Mouse (Mus musculus) embryonic facial prominence, embryonic 10.5 days (tissue): ENCODE measurements around the gene B4galt7. TPM values are rescaled to one million over a fixed set of nuclear protein-coding genes. Genes with fewer than 3 reads are reported as not detected.
A peak's percentile ranks its signal among the peaks of the same experiment; 100 is the strongest.
"Not testable (repeated sequence)": the region's sequence is repeated elsewhere in the genome, so short reads cannot be mapped to it uniquely, and the experiment has no call there.

Source experiments
- DNase-seq: peaks from one replicate; pipeline ENCODE4 v3.0.0-alpha.2; 2017; ENCODE audit warnings: low spot score
- H3K27ac ChIP-seq: fragments of 300-500 bp; sonication (generic); replicated peaks from 2 replicates; pipeline ENCODE4 v1.5.1; 2016; ENCODE audit warnings: mild to moderate bottlenecking
- H3K27me3 ChIP-seq: fragments of 300-500 bp; sonication (generic); replicated peaks from 2 replicates; pipeline ENCODE4 v1.6.1; 2016; ENCODE audit warnings: low read depth, mild to moderate bottlenecking; ENCODE audit not compliant: poor library complexity, severe bottlenecking
- H3K36me3 ChIP-seq: fragments of 300-500 bp; sonication (generic); replicated peaks from 2 replicates; pipeline ENCODE4 v1.6.1; 2016; ENCODE audit warnings: mild to moderate bottlenecking, moderate library complexity
- H3K4me1 ChIP-seq: fragments of 300-500 bp; sonication (generic); 2 replicates; pipeline ENCODE4 v1.6.1; 2016
- H3K4me3 ChIP-seq: fragments of 300-500 bp; sonication (generic); 2 replicates; pipeline ENCODE4 v1.5.1; 2016; ENCODE audit warnings: mild to moderate bottlenecking, moderate library complexity
- H3K9me3 ChIP-seq: fragments of 300-500 bp; sonication (generic); 2 replicates; pipeline ENCODE4 v1.6.1; 2016; ENCODE audit warnings: mild to moderate bottlenecking
- WGBS: fragments of 180-500 bp; shearing (Covaris S2); methylation state at CpG from one replicate; pipeline ENCODE4 v1.1.7; 2016; 5-methylcytosine and 5-hydroxymethylcytosine counted together
- polyA plus RNA-seq: library from polyadenylated mRNA; unstranded; fragments of >200 nt; fragmentation: Nextera tagmentation; extraction: Ambion mirVana; gene quantifications from 2 replicates; pipeline ENCODE4 v1.2.1, GENCODE M21; 2016

B4galt7 gene
- 30.1 and 32.0 TPM in 2 replicates for polyA plus RNA-seq

DNA sequence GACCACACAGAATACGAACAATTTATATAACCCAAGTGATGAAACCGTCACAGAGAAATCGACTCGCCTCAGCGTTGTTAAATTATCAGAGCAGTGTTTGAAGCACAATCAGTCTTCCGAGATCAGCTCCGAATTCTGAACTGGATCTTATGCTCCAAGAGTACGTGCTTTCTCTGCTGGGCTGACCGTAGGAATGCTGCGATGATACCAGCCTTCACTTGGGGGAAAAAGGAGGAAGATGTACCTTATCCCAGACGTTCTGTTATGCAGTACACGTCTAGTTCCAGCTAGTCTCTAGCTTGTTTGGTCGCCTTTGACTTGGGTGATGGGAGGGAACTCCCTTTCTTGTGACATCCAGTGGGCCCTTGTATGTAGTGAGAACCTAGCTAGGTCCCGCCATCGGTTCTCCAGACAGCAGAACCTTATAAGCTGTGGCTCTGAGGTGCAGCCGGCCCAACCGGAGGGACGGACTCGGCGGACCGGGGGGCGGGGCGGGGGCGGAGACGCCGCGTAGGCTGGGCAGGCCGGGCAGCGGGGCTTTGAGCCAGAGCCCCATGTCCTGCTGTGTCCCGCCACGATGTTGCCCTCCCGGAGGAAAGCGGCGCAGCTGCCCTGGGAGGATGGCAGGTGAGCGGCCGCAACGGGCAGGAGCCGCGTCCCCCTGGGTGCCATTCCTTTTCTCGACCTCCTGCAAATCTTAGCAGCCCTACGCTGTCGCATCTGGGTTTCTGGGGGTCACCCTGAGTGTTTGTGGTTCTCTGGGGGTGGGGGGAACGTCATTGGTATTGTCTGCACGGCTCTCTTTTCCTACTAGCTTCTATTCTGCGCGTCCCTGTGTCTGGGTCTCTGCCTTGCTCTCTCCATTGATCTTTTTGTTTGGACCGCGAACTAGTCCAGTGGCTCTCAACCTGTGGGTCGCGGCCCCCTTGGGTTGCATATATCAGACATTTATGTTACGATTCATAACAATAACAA is at the start of gene B4galt7:
Gene B4galt7 (plus strand): TSS at position 331 of the 975 bp plus-strand sequence.
- DNase-seq = peak; percentile 91
- H3K27me3 ChIP-seq = no peaks in the 10 kb centered on the region
- no peaks in the 10 kb centered on the region for H3K9me3 ChIP-seq
- peak within 1 kb of the TSS; percentile 81 for H3K27ac ChIP-seq
- H3K4me3 ChIP-seq = peak within 1 kb of the TSS; percentile 89
- WGBS = 10% methylated on average over 51 of the region's 51 CpGs
- H3K4me1 ChIP-seq = peaks cover 17% of the 10 kb centered on the region
- peaks cover 53% of the 10 kb centered on the region for H3K36me3 ChIP-seq

DNA sequence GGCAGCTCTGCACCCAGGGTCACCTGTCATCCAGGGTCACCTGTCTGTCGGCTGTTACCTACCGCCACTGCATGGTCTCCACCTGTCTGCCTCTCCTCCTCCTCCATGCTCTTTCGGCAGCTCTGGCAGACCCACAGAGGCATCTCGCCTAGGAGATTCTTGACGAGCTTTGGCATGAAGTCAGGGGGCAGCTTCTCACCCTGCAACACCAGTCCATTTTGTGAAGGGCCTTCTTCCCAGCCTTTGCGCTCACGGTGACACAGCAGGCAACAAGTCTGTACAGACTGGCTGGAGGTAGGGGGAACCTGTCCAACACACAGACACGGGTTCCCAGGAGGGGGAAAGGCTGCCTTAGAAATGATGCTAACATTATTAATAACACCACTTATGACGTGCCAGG is 43.8 kb upstream of the B4galt7 start:
- Histone ChIP-seq H3K4me3 (no peak overlapping the region), H3K4me1 (no peaks in the 10 kb centered on the region), H3K27ac (no peak overlapping the region), H3K27me3 (no peaks in the 10 kb centered on the region), H3K9me3 (no peaks in the 10 kb centered on the region), H3K36me3 (peaks cover 84% of the 10 kb centered on the region)
- WGBS = 92% methylated on average over 9 of the region's 9 CpGs
- DNase-seq = no peak

DNA sequence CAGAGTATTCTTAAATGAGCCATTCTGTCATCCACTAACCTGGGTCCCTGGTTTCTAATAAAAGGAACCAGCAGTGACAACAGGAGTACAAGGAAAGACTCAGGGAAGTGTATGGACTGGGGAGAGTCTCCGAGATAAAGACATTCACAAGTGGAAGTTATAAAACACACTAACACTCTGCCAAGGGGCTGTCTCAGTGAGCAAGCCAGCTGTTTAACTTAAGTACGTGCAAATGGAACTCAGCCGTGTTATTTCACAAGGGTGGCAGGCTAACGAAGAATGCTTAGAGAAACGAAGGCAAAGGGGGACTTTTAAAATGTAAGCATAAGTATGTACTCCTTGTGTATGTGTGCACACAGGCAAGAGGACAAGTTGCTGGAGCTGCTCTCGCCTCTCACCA is 42.2 kb upstream of the B4galt7 start:
- H3K27ac ChIP-seq = no peak overlapping the region
- no peak for DNase-seq
- no peaks in the 10 kb centered on the region for H3K27me3 ChIP-seq
- H3K9me3 ChIP-seq = no peaks in the 10 kb centered on the region
- peaks cover 84% of the 10 kb centered on the region for H3K36me3 ChIP-seq
- H3K4me3 ChIP-seq = no peak overlapping the region
- 91% methylated on average over 6 of the region's 6 CpGs for WGBS
- no peaks in the 10 kb centered on the region for H3K4me1 ChIP-seq

DNA sequence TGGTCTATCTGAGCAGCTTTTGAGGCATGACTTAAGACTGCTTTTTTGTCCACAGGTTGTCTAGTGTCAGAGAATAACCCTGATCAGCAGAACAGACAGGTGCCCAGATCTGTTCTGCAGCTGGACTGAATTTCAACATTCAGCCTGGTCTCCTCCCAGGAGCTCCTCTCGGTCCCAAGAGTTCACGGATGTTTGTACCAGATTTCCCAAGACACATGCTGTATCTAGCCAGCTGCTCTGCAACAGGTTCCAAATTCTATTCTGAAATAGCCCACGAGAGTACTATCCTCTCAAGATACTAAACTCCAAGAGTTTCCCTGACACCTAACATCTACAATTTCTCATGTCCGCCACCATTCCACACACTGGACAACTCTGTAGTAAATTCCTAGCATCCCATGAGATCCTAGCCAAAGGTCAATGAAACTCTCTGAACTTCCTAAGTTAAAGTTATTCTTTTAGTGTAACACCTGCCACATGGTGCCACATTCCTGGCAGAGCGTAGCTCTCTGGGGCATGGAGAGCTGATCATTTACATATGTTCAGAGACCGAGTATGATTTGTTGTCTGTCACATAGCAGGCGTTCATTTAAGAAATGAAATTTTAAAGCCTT is 36.3 kb upstream of the B4galt7 start:
- no peak overlapping the region for H3K4me3 ChIP-seq
- DNase-seq = no peak
- H3K27me3 ChIP-seq = no peaks in the 10 kb centered on the region
- WGBS = 82% methylated on average over 7 of the region's 7 CpGs
- H3K4me1 ChIP-seq = 0 out of 2 replicates have a peak, but pooled peaks cover 6% of the 10 kb centered on the region
- H3K27ac ChIP-seq = no peak overlapping the region
- H3K9me3 ChIP-seq = no peaks in the 10 kb centered on the region
- peaks cover 86% of the 10 kb centered on the region for H3K36me3 ChIP-seq

DNA sequence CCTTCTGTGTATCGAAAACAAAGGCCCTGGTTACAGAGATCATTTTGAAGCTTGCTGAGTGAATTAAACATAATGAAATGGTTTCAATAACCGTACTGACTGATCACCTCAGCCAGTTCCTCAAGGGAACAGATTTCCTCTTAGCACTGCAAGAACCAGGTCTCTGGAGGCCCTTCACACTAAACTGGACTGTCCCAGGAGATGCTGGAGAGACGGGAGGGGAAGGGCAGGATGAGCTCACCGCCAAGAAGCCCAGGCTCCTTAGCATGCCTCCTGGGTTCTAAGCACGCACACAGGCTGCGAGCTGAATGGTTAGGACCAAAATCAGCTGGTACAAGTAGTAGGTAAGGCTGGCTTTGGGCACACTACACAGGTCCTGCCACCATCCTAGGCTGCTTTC is 32.7 kb upstream of the B4galt7 start:
- Histone ChIP-seq H3K4me3 (no peak overlapping the region), H3K9me3 (no peaks in the 10 kb centered on the region), H3K36me3 (peaks cover 73% of the 10 kb centered on the region), H3K27ac (no peak overlapping the region), H3K27me3 (no peaks in the 10 kb centered on the region), H3K4me1 (peaks cover 27% of the 10 kb centered on the region)
- no peak for DNase-seq
- WGBS = 94% methylated on average over 6 of the region's 6 CpGs

DNA sequence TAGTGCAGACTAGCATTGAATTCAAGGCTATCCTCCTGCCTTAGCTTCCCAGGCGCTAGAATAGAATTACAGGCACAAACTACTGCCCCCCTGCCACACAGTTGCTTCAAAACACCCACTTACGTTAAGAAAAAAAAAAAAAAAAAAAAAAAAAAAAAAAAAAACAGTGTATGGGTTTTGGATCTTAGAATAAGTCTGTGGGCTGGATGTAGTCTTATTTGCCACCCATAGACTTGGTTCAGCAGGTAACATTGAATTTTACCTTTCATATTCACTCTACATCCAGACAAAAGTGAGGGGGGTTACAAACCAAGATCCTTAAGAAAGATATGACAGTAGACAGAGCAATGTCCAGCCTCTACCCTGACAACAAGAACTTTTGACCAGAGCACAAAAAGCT is 31.7 kb upstream of the B4galt7 start:
- peaks cover 64% of the 10 kb centered on the region for H3K36me3 ChIP-seq
- WGBS = 85% methylated on average over 2 of the region's 2 CpGs
- no peaks in the 10 kb centered on the region for H3K9me3 ChIP-seq
- no peak overlapping the region for H3K27ac ChIP-seq
- DNase-seq = no peak
- no peaks in the 10 kb centered on the region for H3K27me3 ChIP-seq
- H3K4me1 ChIP-seq = peaks cover 31% of the 10 kb centered on the region
- no peak overlapping the region for H3K4me3 ChIP-seq

DNA sequence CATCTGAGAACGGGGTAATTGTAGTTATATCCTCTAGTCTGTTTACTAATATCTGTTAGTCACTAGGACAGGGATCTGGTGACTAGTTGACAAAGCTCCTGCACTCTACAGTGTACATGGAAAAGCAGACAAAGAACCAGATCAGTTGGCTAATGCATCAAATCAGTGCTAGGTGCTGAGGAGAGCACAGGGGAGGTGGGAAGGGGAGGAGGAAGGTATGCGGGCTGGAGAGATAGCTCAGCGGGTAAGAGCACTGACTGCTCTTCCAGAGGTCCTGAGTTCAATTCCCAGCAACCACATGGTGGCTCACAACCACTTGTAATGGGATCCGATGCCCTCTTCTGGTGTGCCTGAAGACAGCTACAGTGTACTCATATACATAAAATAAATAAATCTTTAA is 31.2 kb upstream of the B4galt7 start:
- not testable (repeated sequence) for H3K27me3 ChIP-seq, H3K4me3 ChIP-seq, H3K9me3 ChIP-seq, H3K27ac ChIP-seq, DNase-seq
- Histone ChIP-seq H3K36me3 (peaks cover 58% of the 10 kb centered on the region), H3K4me1 (peaks cover 31% of the 10 kb centered on the region)
- 93% methylated on average over 4 of the region's 4 CpGs for WGBS

DNA sequence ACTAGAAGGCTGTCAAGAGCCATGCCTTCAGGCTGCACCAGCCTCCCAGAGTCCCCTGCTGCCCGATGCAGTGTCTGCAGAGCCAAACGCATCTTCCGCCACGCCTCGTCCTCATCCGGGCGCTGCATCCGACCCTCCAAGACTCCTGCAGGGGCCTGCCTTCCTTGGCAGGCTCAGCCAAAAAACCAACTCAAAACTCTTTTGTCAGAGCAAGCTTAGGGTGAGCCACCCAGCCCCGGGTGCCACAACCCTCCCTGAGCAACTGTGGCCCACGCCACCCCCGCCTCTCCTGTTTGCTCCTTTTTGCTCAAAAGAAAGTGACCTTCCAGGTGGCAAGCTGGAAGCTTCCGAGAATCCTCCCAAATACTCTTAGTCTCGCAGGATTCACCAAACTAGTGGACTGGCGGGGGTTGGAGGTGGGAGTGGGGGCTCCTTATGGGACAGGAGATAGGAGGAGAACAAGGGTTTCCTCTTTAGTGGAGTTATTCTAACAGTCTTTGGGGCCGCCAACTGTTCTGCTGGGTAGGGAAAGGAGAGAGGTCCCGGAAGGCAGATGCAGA is 29.9 kb upstream of the B4galt7 start:
- Histone ChIP-seq H3K27ac (peak overlapping the region; percentile 97), H3K9me3 (no peaks in the 10 kb centered on the region), H3K36me3 (peaks cover 50% of the 10 kb centered on the region), H3K27me3 (no peaks in the 10 kb centered on the region), H3K4me1 (peaks cover 25% of the 10 kb centered on the region), H3K4me3 (peak overlapping the region; percentile 85)
- WGBS = 9% methylated on average over 16 of the region's 16 CpGs
- peak; percentile 46 for DNase-seq

DNA sequence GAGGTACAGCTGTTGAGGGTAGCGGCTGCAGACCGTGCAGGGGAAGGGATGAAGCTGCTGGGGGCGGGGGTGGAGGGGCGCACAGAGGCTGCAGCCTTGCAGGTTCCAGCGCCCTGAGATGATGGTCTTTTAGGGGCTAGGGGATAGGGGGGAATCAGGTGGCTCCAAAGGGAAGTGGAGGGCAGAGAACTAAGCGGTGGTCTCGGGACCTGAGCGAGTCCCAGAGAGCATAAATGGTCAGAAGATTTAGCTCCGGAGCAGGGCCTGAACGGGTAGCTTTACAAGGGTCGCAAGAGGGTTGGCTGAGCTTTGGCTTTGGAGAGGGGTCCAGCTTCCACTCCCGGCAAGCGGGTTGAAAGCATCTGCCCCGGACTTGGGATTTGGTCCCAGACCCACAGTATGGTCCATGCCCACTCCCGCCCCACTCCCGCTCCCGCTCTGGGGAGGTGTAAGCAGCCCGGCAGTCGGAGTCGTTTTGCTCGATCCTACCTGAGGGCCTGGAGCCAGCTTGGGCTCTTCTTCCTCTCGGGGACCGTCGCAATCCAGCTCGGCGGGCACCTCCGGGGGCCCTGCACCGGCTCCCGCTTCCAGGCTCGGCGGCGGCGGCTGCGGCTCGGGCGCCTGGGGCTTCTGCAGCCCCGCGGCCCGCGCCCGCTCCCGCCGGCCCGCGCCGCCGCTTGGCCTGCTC is 29.3 kb upstream of the B4galt7 start:
- H3K27me3 ChIP-seq = no peaks in the 10 kb centered on the region
- H3K4me1 ChIP-seq = peaks cover 25% of the 10 kb centered on the region
- H3K4me3 ChIP-seq = peak overlapping the region; percentile 85
- peaks cover 44% of the 10 kb centered on the region for H3K36me3 ChIP-seq
- WGBS = under 1% methylated on average over 47 of the region's 47 CpGs
- peak; percentile 64 for DNase-seq
- peak overlapping the region; percentile 97 for H3K27ac ChIP-seq
- no peaks in the 10 kb centered on the region for H3K9me3 ChIP-seq

DNA sequence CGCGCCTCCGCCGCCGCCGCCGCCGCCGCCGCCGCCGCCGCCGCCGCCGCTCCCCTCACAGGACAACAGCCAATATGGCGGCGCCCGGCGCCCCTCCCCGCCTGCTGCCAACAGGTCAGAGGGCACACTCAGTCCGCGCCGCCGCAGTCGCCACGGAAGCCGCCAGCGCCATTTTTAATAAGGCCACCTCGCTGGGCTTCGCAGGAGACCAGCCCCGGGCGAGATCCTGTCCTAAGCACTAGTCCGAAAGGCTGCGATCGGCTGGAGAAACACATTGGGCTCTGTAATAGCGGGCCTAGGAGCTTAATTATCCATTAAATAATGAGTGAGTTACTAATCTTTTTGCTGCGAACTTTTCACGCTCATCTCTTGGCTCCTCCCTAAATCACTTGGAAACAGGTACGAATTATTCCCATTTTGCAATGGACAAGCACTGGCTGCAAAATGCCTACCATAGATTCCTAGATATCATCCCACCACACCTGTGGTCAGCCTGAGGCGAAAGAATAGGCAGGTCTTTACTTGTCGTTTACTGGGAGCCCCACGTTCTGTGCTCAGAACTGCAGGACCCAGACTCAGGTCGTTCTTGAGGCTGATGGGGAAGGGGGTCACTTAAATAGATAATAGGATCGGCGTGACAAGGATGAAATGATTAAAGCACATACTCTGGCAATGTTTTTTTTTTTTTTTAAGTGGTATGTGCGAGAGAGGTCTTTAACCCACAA is 28.5 kb upstream of the B4galt7 start, which contains the start of gene Fam193b:
Gene Fam193b (minus strand): TSS at position 94 of the 725 bp plus-strand sequence.
- Histone ChIP-seq H3K27me3 (no peaks in the 10 kb centered on the region), H3K9me3 (no peaks in the 10 kb centered on the region), H3K36me3 (peaks cover 36% of the 10 kb centered on the region), H3K27ac (peak within 1 kb of the TSS; percentile 97), H3K4me3 (peak within 1 kb of the TSS; percentile 85), H3K4me1 (peaks cover 25% of the 10 kb centered on the region)
- peak; percentile 97 for DNase-seq
- 4% methylated on average over 47 of the region's 47 CpGs for WGBS

DNA sequence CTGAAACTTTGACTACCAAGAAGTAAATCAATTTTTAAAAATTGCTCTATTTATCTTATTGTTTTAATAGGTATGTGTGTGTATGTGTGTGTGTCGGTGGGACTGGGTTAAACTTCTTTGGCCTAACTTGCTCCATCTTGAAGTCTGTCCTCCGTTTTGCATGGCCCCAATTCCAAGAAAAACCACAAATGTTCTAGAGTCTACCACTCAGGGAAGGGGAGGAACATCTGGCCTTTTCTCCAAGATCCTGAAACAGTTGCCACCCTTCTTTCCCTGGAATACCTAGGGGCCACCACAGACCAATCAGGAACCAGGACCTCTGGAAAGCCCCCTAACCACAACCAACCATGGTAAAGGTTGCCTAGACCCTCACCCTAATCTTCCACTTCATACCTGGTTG is 27.7 kb upstream of the B4galt7 start:
- Histone ChIP-seq H3K4me3 (peak overlapping the region; percentile 85; the same call in 1 of the 2 replicates), H3K27ac (no peak overlapping the region), H3K4me1 (peaks cover 25% of the 10 kb centered on the region), H3K9me3 (no peaks in the 10 kb centered on the region), H3K27me3 (no peaks in the 10 kb centered on the region), H3K36me3 (peaks cover 28% of the 10 kb centered on the region)
- whole genome bisulfite sequencing = 86% methylated on average over 2 of the region's 2 CpGs
- DNase-seq = no peak
